Mouse (Mus musculus) stomach, embryonic 16.5 days (tissue): ENCODE data around the gene Mrps16. TPM values are rescaled to one million over a fixed set of nuclear protein-coding genes. Genes with fewer than 3 reads are reported as not detected.

ENCODE experiments used
- ATAC-seq: fragments of 200-750 bp; cut with Nextera tagmentation; 2 replicates; pipeline ENCODE4 v1.8.0; 2017; ENCODE audit warnings: moderate number of reproducible peaks, moderate TSS enrichment; ENCODE audit not compliant: insufficient read depth, low FRiP score
- H3K27ac ChIP-seq: fragments of 300-500 bp; sonication (generic); 2 replicates; pipeline ENCODE4 v1.5.1; 2014; ENCODE audit warnings: low read length
- H3K27me3 ChIP-seq: fragments of 300-500 bp; sonication (generic); 2 replicates; pipeline ENCODE4 v1.6.1; 2014; ENCODE audit warnings: low read length, control low read depth, mixed read lengths; ENCODE audit not compliant: control insufficient read depth, insufficient read depth
- H3K36me3 ChIP-seq: fragments of 300-500 bp; sonication (generic); 2 replicates; pipeline ENCODE4 v1.6.1; 2014; ENCODE audit warnings: low read length; ENCODE audit not compliant: control insufficient read depth, insufficient read depth
- H3K4me1 ChIP-seq: fragments of 300-500 bp; sonication (generic); 2 replicates; pipeline ENCODE4 v1.6.1; 2014; ENCODE audit warnings: low read length, control low read depth, mixed read lengths; ENCODE audit not compliant: control insufficient read depth, insufficient read depth
- H3K4me2 ChIP-seq: fragments of 300-500 bp; sonication (generic); 2 replicates; pipeline ENCODE4 v1.6.1; 2014; ENCODE audit warnings: low read depth, low read length, mixed read lengths
- H3K4me3 ChIP-seq: fragments of 300-500 bp; sonication (generic); replicated peaks from 2 replicates; pipeline ENCODE4 v1.5.1; 2014; ENCODE audit warnings: mild to moderate bottlenecking, low read length
- H3K9ac ChIP-seq: fragments of 300-500 bp; sonication (generic); 2 replicates; pipeline ENCODE4 v1.6.1; 2014; ENCODE audit warnings: low read length
- H3K9me3 ChIP-seq: fragments of 300-500 bp; sonication (generic); replicated peaks from 2 replicates; pipeline ENCODE4 v1.6.1; 2016; ENCODE audit warnings: low read length, control low read depth; ENCODE audit not compliant: control insufficient read depth
- WGBS: fragments of 180-500 bp; shearing (Covaris S2); extraction: QIAGEN DNeasy Blood & Tissue Kit; methylation state at CpG from one replicate; pipeline ENCODE4 v1.1.7; 2014; 5-methylcytosine and 5-hydroxymethylcytosine counted together
- polyA plus RNA-seq: library from polyadenylated mRNA; unstranded; fragments of >200 nt; fragmentation: Nextera tagmentation; extraction: Ambion mirVana; gene quantifications from 2 replicates; pipeline ENCODE4 v1.2.1, GENCODE M21; 2015

The Mrps16 gene
- polyA plus RNA-seq, 1 experiment from 2014 or later: 85.7 TPM

- Histone ChIP-seq H3K27me3 (no peaks in the 10 kb centered on the region), H3K4me3 (no peak overlapping the region), H3K36me3 (peaks cover 10% of the 10 kb centered on the region), H3K9me3 (no peaks in the 10 kb centered on the region), H3K4me1 (no peaks in the 10 kb centered on the region), H3K9ac (no peak overlapping the region), H3K27ac (no peak overlapping the region), H3K4me2 (no peak overlapping the region)
- WGBS: 68% methylated on average over 7 of the region's 7 CpGs
- no peak for ATAC-seq
Measured at GRCm38 (mm10) chr14:20340866-20341265, 52.6 kb downstream of the Mrps16 start.

- H3K4me2 ChIP-seq: no peak overlapping the region
- no peaks in the 10 kb centered on the region for H3K4me1 ChIP-seq
- WGBS: 86% methylated on average over 8 of the region's 8 CpGs
- peaks cover 10% of the 10 kb centered on the region for H3K36me3 ChIP-seq
- H3K9me3 ChIP-seq: no peaks in the 10 kb centered on the region
- no peaks in the 10 kb centered on the region for H3K27me3 ChIP-seq
- no peak for ATAC-seq
- no peak overlapping the region for H3K27ac ChIP-seq
- no peak overlapping the region for H3K9ac ChIP-seq
- no peak overlapping the region for H3K4me3 ChIP-seq
Measured at GRCm38 (mm10) chr14:20340149-20340548, 53.3 kb downstream of the Mrps16 start.

DNA sequence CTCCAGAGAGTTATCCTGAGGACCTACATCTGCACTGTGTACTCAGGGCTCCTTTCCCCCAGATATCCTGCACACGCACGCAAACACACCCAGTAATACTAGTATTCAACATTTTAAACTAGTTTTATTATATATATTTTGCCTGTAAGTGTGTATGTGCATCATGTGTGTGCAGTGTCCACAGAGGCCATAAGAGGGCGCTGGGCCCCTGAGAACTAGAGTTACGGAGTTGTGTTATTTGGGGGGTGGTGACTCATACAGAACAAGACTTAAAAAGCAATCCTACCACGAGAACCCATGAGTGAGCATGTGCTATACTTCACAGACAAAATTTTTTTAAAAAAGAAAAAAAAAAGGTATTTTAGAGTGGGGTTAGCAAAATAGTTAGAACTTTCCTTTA is 54.0 kb downstream of the Mrps16 start:
- H3K27ac ChIP-seq: no peak overlapping the region
- peaks cover 10% of the 10 kb centered on the region for H3K36me3 ChIP-seq
- no peaks in the 10 kb centered on the region for H3K9me3 ChIP-seq

More for the DNA sequence above, 54.0 kb downstream of the Mrps16 start:
- ATAC-seq: no peak
- Histone ChIP-seq H3K27me3 (no peaks in the 10 kb centered on the region), H3K4me3 (no peak overlapping the region), H3K9ac (no peak overlapping the region), H3K4me2 (no peak overlapping the region), H3K4me1 (no peaks in the 10 kb centered on the region)
- 93% methylated on average over 5 of the region's 5 CpGs for WGBS

Other genes with a start within 250 kb of the Mrps16 start
- 8.7 and 9.5 TPM in 2 replicates for gene Kcnk5, start 211.8 kb downstream of the Mrps16 start, polyA plus RNA-seq
- gene Kcnk16, start 124.4 kb downstream of the Mrps16 start, polyA plus RNA-seq: 8.0 and 9.8 TPM in 2 replicates
- gene Nudt13, start 98.9 kb downstream of the Mrps16 start, polyA plus RNA-seq: 13.9 and 14.9 TPM in 2 replicates
- gene Ecd, start 45.5 kb downstream of the Mrps16 start, polyA plus RNA-seq: 44.1 and 46.2 TPM in 2 replicates
- 28.5 and 29.5 TPM in 2 replicates for gene Fam149b, start 45.5 kb downstream of the Mrps16 start, polyA plus RNA-seq
- gene Dnajc9, start 4.7 kb downstream of the Mrps16 start, polyA plus RNA-seq: 118 and 119 TPM in 2 replicates
- gene Cfap70, start 58.6 kb upstream of the Mrps16 start, polyA plus RNA-seq: 0.17 and 0.94 TPM in 2 replicates
- gene Anxa7, start 86.5 kb upstream of the Mrps16 start, polyA plus RNA-seq: 76.4 and 86.2 TPM in 2 replicates
- 0.52 and 0.56 TPM in 2 replicates for gene Mss51, start 103.3 kb upstream of the Mrps16 start, polyA plus RNA-seq
- 22.5 and 27.5 TPM in 2 replicates for gene Ppp3cb, start 152.9 kb upstream of the Mrps16 start, polyA plus RNA-seq
- gene Usp54, start 247.4 kb upstream of the Mrps16 start, polyA plus RNA-seq: 6.4 and 7.4 TPM in 2 replicates